Mouse (Mus musculus) embryonic facial prominence, embryonic 12.5 days (tissue): ENCODE results near the gene March10. TPM values are rescaled to one million over a fixed set of nuclear protein-coding genes. Genes with fewer than 3 reads are reported as not detected.

Source experiments
- ATAC-seq: fragments of 200-750 bp; cut with Nextera tagmentation; 2 replicates; pipeline ENCODE4 v1.8.0; 2017; ENCODE audit not compliant: insufficient number of reproducible peaks, insufficient read depth, low FRiP score, low TSS enrichment
- H3K27ac ChIP-seq: fragments of 300-500 bp; sonication (generic); 2 replicates; pipeline ENCODE4 v1.5.1; 2016; ENCODE audit warnings: mild to moderate bottlenecking
- H3K27me3 ChIP-seq: fragments of 300-500 bp; sonication (generic); 2 replicates; pipeline ENCODE4 v1.6.1; 2016; ENCODE audit warnings: mild to moderate bottlenecking, moderate library complexity
- H3K36me3 ChIP-seq: fragments of 300-500 bp; sonication (generic); 2 replicates; pipeline ENCODE4 v1.6.1; 2016; ENCODE audit warnings: mild to moderate bottlenecking
- H3K4me1 ChIP-seq: fragments of 300-500 bp; sonication (generic); 2 replicates; pipeline ENCODE4 v1.6.1; 2016
- H3K4me2 ChIP-seq: fragments of 300-500 bp; sonication (generic); replicated peaks from 2 replicates; pipeline ENCODE4 v1.6.1; 2016; ENCODE audit warnings: mild to moderate bottlenecking, moderate library complexity
- H3K4me3 ChIP-seq: fragments of 300-500 bp; sonication (generic); 2 replicates; pipeline ENCODE4 v1.5.1; 2016; ENCODE audit warnings: mild to moderate bottlenecking
- H3K9ac ChIP-seq: fragments of 300-500 bp; sonication (generic); 2 replicates; pipeline ENCODE4 v1.6.1; 2016; ENCODE audit warnings: mild to moderate bottlenecking, moderate library complexity
- H3K9me3 ChIP-seq: fragments of 300-500 bp; sonication (generic); 2 replicates; pipeline ENCODE4 v1.6.1; 2016; ENCODE audit warnings: mild to moderate bottlenecking, moderate library complexity
- WGBS: fragments of 180-500 bp; shearing (Covaris S2); methylation state at CpG from one replicate; pipeline ENCODE4 v1.1.7; 2016; 5-methylcytosine and 5-hydroxymethylcytosine counted together
- polyA plus RNA-seq: library from polyadenylated mRNA; unstranded; fragments of >200 nt; fragmentation: Nextera tagmentation; extraction: Ambion mirVana; gene quantifications from 2 replicates; pipeline ENCODE4 v1.2.1, GENCODE M21; 2016

The March10 gene
- polyA plus RNA-seq, 1 experiment from 2014 or later = 0.18 TPM

DNA sequence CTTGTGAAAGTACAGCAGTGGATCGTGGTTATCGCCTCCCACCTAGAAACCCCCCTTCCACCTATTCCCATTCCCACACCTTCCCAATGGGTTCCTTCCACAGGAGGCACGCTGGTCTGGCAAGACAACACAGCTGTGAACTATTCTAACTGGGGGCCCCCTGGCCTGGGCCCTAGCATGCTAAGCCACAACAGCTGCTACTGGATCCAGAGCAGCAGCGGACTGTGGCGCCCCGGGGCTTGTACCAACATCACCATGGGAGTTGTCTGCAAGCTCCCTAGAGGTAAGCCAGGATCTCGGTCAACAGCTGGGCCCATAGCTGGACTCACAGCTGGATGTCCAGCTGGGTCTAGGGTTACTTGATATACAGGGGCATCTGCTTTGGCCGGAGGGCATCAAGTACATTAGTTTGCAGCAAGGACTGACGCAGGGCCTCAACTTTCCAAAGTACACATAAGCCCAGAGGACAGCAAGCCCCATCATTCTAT, 108.0 kb downstream of the March10 start:
- peaks cover 63% of the 10 kb centered on the region for H3K36me3 ChIP-seq
- H3K27me3 ChIP-seq = no peaks in the 10 kb centered on the region
- WGBS = 90% methylated on average over 9 of the region's 9 CpGs
- ATAC-seq = no peak
- H3K4me1 ChIP-seq = peaks cover 11% of the 10 kb centered on the region
- no peak overlapping the region for H3K4me3 ChIP-seq
- H3K9me3 ChIP-seq = no peaks in the 10 kb centered on the region
- no peak overlapping the region for H3K9ac ChIP-seq
- H3K4me2 ChIP-seq = no peak overlapping the region
- H3K27ac ChIP-seq = no peak overlapping the region

GRCm38 (mm10) chr11:105347162-105348161, 109.1 kb downstream of the March10 start:
- Histone ChIP-seq H3K9me3 (no peaks in the 10 kb centered on the region), H3K4me1 (peaks cover under 1% of the 10 kb centered on the region; the same call in 1 of the 2 replicates), H3K4me3 (no peak overlapping the region), H3K36me3 (peaks cover 73% of the 10 kb centered on the region), H3K27ac (no peak overlapping the region), H3K27me3 (no peaks in the 10 kb centered on the region), H3K4me2 (no peak overlapping the region), H3K9ac (no peak overlapping the region)
- WGBS = 65% methylated on average over 28 of the region's 28 CpGs
- peak; percentile 16; the same call in 1 of the 2 replicates for ATAC-seq

DNA sequence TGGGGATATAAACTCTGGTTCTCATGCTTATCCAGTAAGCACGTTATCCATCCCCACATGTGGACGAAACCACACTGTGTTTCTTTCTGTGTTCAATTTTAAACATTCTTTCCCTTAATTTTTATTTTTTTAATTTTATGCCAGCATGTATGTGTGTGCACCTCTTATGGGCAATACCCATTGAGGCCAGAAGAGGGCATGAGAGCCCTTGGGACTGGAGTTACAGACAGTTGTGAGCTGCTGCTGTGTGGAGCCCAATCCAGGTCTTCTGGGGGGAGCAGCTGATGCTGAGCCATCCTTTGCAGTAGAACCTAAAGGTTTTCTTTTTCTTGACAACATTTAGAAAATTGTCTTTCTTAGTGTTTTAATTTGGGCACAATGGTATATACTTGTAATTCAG, 111.3 kb downstream of the March10 start:
- 82% methylated on average over 2 of the region's 2 CpGs for WGBS
- H3K36me3 ChIP-seq = peaks cover 91% of the 10 kb centered on the region

GRCm38 (mm10) chr11:105338596-105339390, 117.7 kb downstream of the March10 start:
- Histone ChIP-seq H3K36me3 (peaks cover 78% of the 10 kb centered on the region), H3K4me2 (no peak overlapping the region), H3K27me3 (no peaks in the 10 kb centered on the region), H3K4me1 (no peaks in the 10 kb centered on the region), H3K27ac (no peak overlapping the region), H3K9me3 (no peaks in the 10 kb centered on the region), H3K4me3 (no peak overlapping the region), H3K9ac (no peak overlapping the region)
- WGBS = 79% methylated on average over 12 of the region's 12 CpGs
- no peak for ATAC-seq

More for the DNA sequence above, 111.3 kb downstream of the March10 start:
- H3K4me1 ChIP-seq = no peaks in the 10 kb centered on the region
- ATAC-seq = no peak
- H3K4me3 ChIP-seq = no peak overlapping the region
- H3K4me2 ChIP-seq = no peak overlapping the region
- H3K9ac ChIP-seq = no peak overlapping the region
- H3K27ac ChIP-seq = no peak overlapping the region
- no peaks in the 10 kb centered on the region for H3K27me3 ChIP-seq
- H3K9me3 ChIP-seq = no peaks in the 10 kb centered on the region

DNA sequence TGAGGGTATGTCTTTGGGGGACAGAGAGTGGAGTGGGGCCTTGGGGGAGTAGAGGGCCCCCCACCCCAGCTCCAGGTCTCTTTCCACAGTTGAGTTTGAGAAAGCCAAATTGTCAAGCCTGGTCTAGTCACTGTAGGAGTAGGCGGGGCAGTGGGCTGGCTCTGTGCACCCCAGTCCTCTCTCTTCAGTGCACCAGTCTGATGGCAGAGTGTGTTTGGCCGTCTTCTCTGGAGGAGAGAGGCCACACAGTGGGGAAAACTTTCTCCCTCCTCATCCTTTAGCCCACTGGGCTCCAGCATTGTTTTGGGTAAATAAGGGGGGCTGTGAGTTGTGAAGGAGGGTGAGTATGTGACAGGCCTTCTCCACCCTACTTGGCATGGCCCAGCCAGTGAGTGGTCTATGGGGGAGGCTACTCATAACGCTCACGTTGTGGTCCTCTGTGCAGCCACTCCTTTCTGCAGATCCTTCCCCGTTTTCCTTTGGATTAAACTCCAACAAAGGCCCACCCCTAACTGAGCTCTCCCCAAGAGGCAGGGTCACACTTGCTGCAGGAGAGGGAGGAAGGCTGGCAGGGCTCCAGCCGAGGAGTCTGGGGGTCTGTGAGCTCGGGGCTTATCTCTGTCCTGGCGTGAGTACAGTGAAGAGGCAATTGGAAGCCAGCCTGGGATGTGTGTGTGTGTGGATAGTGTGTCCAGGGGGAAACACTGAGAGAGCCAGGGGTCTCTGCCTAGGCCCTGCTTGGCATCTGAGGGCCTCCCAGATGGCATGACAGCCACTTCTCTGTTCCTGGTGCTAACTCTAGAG, 122.5 kb downstream of the March10 start:
- Histone ChIP-seq H3K36me3 (peaks cover 57% of the 10 kb centered on the region), H3K27me3 (no peaks in the 10 kb centered on the region), H3K9me3 (no peaks in the 10 kb centered on the region), H3K27ac (0 out of 2 replicates have a peak overlapping the region, but pooled peaks have one; percentile 0), H3K9ac (no peak overlapping the region), H3K4me3 (no peak overlapping the region), H3K4me1 (peaks cover 5% of the 10 kb centered on the region; the same call in 1 of the 2 replicates), H3K4me2 (no peak overlapping the region)
- WGBS = 72% methylated on average over 8 of the region's 8 CpGs
- no peak for ATAC-seq

DNA sequence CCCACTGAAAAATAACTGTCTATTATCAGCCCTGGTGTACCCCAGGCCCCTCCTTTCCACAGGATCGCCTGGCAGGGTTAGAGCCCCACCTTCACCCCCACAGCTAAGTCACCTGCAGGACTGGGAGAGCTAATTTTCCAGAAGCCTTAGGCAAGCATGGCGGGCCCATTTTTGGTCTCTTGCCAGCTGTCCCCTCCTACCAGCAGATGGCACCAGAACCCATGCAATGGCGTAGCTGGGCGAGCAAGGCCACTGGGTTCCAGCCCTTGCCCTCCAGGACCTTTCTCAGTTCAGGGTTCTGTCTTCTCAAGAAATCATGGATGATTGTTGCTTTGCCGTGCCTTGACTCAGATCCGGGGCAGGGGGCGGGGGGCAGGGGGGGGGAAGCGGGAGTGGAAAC, 124.1 kb downstream of the March10 start:
- Histone ChIP-seq H3K36me3 (peaks cover 56% of the 10 kb centered on the region), H3K27ac (no peak overlapping the region), H3K27me3 (no peaks in the 10 kb centered on the region), H3K4me2 (no peak overlapping the region), H3K9me3 (no peaks in the 10 kb centered on the region), H3K9ac (no peak overlapping the region), H3K4me1 (peaks cover 5% of the 10 kb centered on the region; the same call in 1 of the 2 replicates), H3K4me3 (no peak overlapping the region)
- ATAC-seq = no peak
- 67% methylated on average over 8 of the region's 8 CpGs for WGBS

DNA sequence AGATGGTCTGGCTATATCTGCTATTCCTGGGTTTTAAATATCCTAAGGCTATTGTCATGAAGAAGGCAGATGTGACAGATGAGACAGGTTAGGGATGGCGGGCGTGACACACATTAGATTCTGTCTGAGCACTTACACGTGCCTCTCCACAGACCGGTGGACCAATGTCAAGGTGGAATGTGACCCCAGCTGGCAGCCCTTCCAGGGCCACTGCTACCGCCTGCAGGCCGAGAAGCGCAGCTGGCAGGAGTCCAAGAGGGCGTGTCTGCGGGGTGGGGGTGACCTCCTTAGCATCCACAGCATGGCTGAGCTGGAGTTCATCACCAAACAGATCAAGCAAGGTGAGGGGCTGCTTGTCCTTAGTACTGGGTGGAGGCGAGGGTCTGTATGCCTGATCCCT, 124.8 kb downstream of the March10 start:
- H3K36me3 ChIP-seq = peaks cover 59% of the 10 kb centered on the region
- WGBS = 39% methylated on average over 10 of the region's 10 CpGs

GRCm38 (mm10) chr11:105331129-105331528, 125.4 kb downstream of the March10 start:
- no peaks in the 10 kb centered on the region for H3K27me3 ChIP-seq
- no peak overlapping the region for H3K4me2 ChIP-seq
- H3K4me1 ChIP-seq = peaks cover 5% of the 10 kb centered on the region; the same call in 1 of the 2 replicates
- H3K27ac ChIP-seq = no peak overlapping the region
- H3K9me3 ChIP-seq = no peaks in the 10 kb centered on the region
- WGBS = 82% methylated on average over 3 of the region's 3 CpGs
- no peak overlapping the region for H3K9ac ChIP-seq
- H3K36me3 ChIP-seq = peaks cover 58% of the 10 kb centered on the region
- ATAC-seq = no peak
- H3K4me3 ChIP-seq = no peak overlapping the region

More for the DNA sequence above, 124.8 kb downstream of the March10 start:
- Histone ChIP-seq H3K9ac (no peak overlapping the region), H3K4me2 (no peak overlapping the region), H3K4me1 (peaks cover 5% of the 10 kb centered on the region; the same call in 1 of the 2 replicates), H3K4me3 (no peak overlapping the region), H3K27me3 (no peaks in the 10 kb centered on the region), H3K27ac (no peak overlapping the region), H3K9me3 (no peaks in the 10 kb centered on the region)
- no peak for ATAC-seq

DNA sequence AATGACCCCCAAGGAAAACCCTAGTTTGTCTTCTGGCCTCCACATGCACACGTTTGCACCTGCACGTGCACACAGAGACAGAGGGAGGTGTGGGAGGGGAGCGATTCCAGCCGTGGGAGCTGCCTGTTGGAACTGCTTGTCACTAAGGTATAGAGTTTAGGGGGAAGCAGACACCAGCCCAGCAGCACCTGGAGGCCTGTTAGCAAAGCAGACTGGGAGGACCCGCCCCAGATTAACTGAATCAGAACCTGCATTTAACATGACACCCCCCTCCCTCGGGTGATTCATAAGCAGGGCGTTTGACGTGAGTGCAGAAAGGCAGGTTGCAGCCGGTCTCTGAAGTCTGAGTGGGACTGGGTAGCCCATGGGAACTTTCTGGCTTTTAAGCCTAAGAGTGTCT, 126.6 kb downstream of the March10 start:
- WGBS = 66% methylated on average over 9 of the region's 9 CpGs

GRCm38 (mm10) chr11:105327101-105327500, 129.4 kb downstream of the March10 start:
- no peak overlapping the region for H3K4me2 ChIP-seq
- peaks cover 46% of the 10 kb centered on the region for H3K36me3 ChIP-seq
- ATAC-seq = no peak
- no peak overlapping the region for H3K9ac ChIP-seq
- H3K4me1 ChIP-seq = peaks cover 5% of the 10 kb centered on the region; the same call in 1 of the 2 replicates
- WGBS = 79% methylated on average over 3 of the region's 3 CpGs
- H3K27me3 ChIP-seq = no peaks in the 10 kb centered on the region
- no peak overlapping the region for H3K27ac ChIP-seq
- no peak overlapping the region for H3K4me3 ChIP-seq
- H3K9me3 ChIP-seq = no peaks in the 10 kb centered on the region

More for the DNA sequence above, 126.6 kb downstream of the March10 start:
- Histone ChIP-seq H3K4me3 (no peak overlapping the region), H3K27me3 (no peaks in the 10 kb centered on the region), H3K4me1 (peaks cover 5% of the 10 kb centered on the region; the same call in 1 of the 2 replicates), H3K4me2 (no peak overlapping the region), H3K36me3 (peaks cover 63% of the 10 kb centered on the region), H3K9ac (no peak overlapping the region), H3K9me3 (no peaks in the 10 kb centered on the region), H3K27ac (no peak overlapping the region)
- ATAC-seq = no peak

- H3K27ac ChIP-seq = no peak overlapping the region
- H3K36me3 ChIP-seq = peaks cover 39% of the 10 kb centered on the region
- no peak overlapping the region for H3K4me3 ChIP-seq
- no peaks in the 10 kb centered on the region for H3K27me3 ChIP-seq
- H3K4me1 ChIP-seq = no peaks in the 10 kb centered on the region
- ATAC-seq = no peak
- no peak overlapping the region for H3K4me2 ChIP-seq
- no peak overlapping the region for H3K9ac ChIP-seq
- WGBS = 81% methylated on average over 5 of the region's 5 CpGs
- no peaks in the 10 kb centered on the region for H3K9me3 ChIP-seq
Measured at GRCm38 (mm10) chr11:105323530-105323929, 133.0 kb downstream of the March10 start.
